Mouse (Mus musculus) forebrain, postnatal 0 days (tissue): ENCODE measurements around the gene Spaca5. TPM values are rescaled to one million over a fixed set of nuclear protein-coding genes. Genes with fewer than 3 reads are reported as not detected.

Experiments
- ATAC-seq: fragments of 200-750 bp; cut with Nextera tagmentation; 2 replicates; pipeline ENCODE4 v1.8.0; 2017; ENCODE audit warnings: mild to moderate bottlenecking, moderate library complexity
- DNase-seq: peaks from one replicate; pipeline ENCODE4 v3.0.0-alpha.2; 2015
- H3K27ac ChIP-seq: fragments of 300-500 bp; sonication (generic); 2 replicates; pipeline ENCODE4 v1.5.1; 2014; ENCODE audit warnings: low read depth, mild to moderate bottlenecking, antibody characterized with exemption, low read length, moderate library complexity, mixed read lengths
- H3K27me3 ChIP-seq: fragments of 300-500 bp; sonication (generic); 2 replicates; pipeline ENCODE4 v1.6.1; 2014; ENCODE audit warnings: mild to moderate bottlenecking, low read length, mixed read lengths; ENCODE audit not compliant: insufficient read depth
- H3K36me3 ChIP-seq: fragments of 300-500 bp; sonication (generic); 2 replicates; pipeline ENCODE4 v1.6.1; 2014; ENCODE audit warnings: mild to moderate bottlenecking, moderate library complexity; ENCODE audit not compliant: insufficient read depth
- H3K4me1 ChIP-seq: fragments of 300-500 bp; sonication (generic); 2 replicates; pipeline ENCODE4 v1.6.1; 2014; ENCODE audit warnings: antibody characterized with exemption; ENCODE audit not compliant: insufficient read depth
- H3K4me2 ChIP-seq: fragments of 300-500 bp; sonication (generic); 2 replicates; pipeline ENCODE4 v1.6.1; 2014; ENCODE audit warnings: low read depth, mild to moderate bottlenecking, moderate library complexity
- H3K4me3 ChIP-seq: fragments of 300-500 bp; sonication (generic); 2 replicates; pipeline ENCODE4 v1.5.1; 2014; ENCODE audit warnings: low read depth, low read length, mixed read lengths
- H3K9ac ChIP-seq: fragments of 300-500 bp; sonication (generic); 2 replicates; pipeline ENCODE4 v1.6.1; 2014; ENCODE audit warnings: mild to moderate bottlenecking
- H3K9me3 ChIP-seq: fragments of 300-500 bp; sonication (generic); 2 replicates; pipeline ENCODE4 v1.6.1; 2016; ENCODE audit warnings: low read length
- CTCF ChIP-seq: sonication (generic); IDR thresholded peaks from 2 replicates; pipeline ENCODE4 v1.5.1; 2016; ENCODE audit warnings: antibody characterized with exemption, control low read depth, low read depth
- WGBS: fragments of 180-500 bp; shearing (Covaris S2); extraction: QIAGEN DNeasy Blood & Tissue Kit; methylation state at CpG from one replicate; pipeline ENCODE4 v1.1.7; 2014; 5-methylcytosine and 5-hydroxymethylcytosine counted together
- polyA plus RNA-seq: library from polyadenylated mRNA; unstranded; fragments of >200 nt; fragmentation: Nextera tagmentation; extraction: Ambion mirVana; gene quantifications from 2 replicates; pipeline ENCODE4 v1.2.1, GENCODE M21; 2015
- total RNA-seq: library from RNA; depleted of rRNA; stranded (reverse); fragments of >200 nt; gene quantifications from 2 replicates; pipeline ENCODE4 v1.2.3, GENCODE M21; 2014; rRNA removed

Spaca5 gene
- total and polyA plus RNA-seq, 2 experiments from 2014 or later = not detected

DNA sequence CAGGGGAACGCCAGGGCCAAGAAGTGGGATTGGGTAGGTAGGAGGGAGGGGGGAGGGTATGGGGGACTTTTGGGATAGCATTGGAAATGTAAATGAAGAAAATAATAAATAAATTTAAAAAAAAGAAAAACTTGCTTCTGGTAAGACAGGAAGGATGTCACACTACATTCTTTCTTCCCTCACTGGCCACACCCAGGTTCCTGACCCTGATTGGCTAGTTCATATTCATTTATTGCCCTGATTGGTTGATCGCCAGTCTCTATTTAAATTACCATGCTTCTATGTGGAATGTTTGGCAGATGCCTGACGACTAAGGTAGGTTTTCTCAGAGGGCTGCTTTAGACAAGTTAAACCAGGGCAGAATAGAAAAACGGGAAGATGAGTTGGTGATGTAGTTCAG is 47.3 kb downstream of the Spaca5 start, which contains the start of gene Ssxa1:
Ssxa1 (plus strand) TSS at position 301 of the 400 bp plus-strand sequence.
- no peak within 1 kb of the TSS for H3K9ac ChIP-seq
- no peak within 1 kb of the TSS for H3K4me3 ChIP-seq
- no peaks in the 10 kb centered on the region for H3K4me1 ChIP-seq
- no peak for DNase-seq
- no peaks in the 10 kb centered on the region for H3K36me3 ChIP-seq
- no peak within 1 kb of the TSS for H3K4me2 ChIP-seq
- 81% methylated on average over 4 of the region's 4 CpGs for WGBS
- no peak for ATAC-seq
- TF ChIP-seq CTCF = no peak
- H3K27ac ChIP-seq = no peak within 1 kb of the TSS
- H3K27me3 ChIP-seq = no peaks in the 10 kb centered on the region
- no peaks in the 10 kb centered on the region for H3K9me3 ChIP-seq

Other genes with a start within 250 kb of the Spaca5 start
- gene Timp1, start 198.2 kb upstream of the Spaca5 start, total RNA-seq = 3.0 and 3.6 TPM in 2 replicates
- gene Timp1, start 198.2 kb upstream of the Spaca5 start, polyA plus RNA-seq = 2.6 and 4.7 TPM in 2 replicates
- gene Syn1, start 147.4 kb upstream of the Spaca5 start, total RNA-seq = 31.9 and 37.2 TPM in 2 replicates
- gene Syn1, start 147.4 kb upstream of the Spaca5 start, polyA plus RNA-seq = 85.5 and 95.3 TPM in 2 replicates
- 5.5 and 7.5 TPM in 2 replicates for gene Cfp, start 136.9 kb upstream of the Spaca5 start, total RNA-seq
- 2.7 and 2.9 TPM in 2 replicates for gene Cfp, start 136.9 kb upstream of the Spaca5 start, polyA plus RNA-seq
- 40.1 and 45.9 TPM in 2 replicates for gene Elk1, start 117.8 kb upstream of the Spaca5 start, total RNA-seq
- gene Elk1, start 117.8 kb upstream of the Spaca5 start, polyA plus RNA-seq = 25.9 and 27.1 TPM in 2 replicates
- gene Uxt, start 106.4 kb upstream of the Spaca5 start, total RNA-seq = 10.0 and 17.2 TPM in 2 replicates
- 30.2 and 36.7 TPM in 2 replicates for gene Uxt, start 106.4 kb upstream of the Spaca5 start, polyA plus RNA-seq
- 13.1 and 13.6 TPM in 2 replicates for gene Zfp182, start 6.1 kb upstream of the Spaca5 start, total RNA-seq
- 4.3 and 5.0 TPM in 2 replicates for gene Zfp182, start 6.1 kb upstream of the Spaca5 start, polyA plus RNA-seq
- gene Zfp300, start 21.1 kb downstream of the Spaca5 start, total RNA-seq = 4.2 and 9.9 TPM in 2 replicates
- 1.5 and 2.8 TPM in 2 replicates for gene Zfp300, start 21.1 kb downstream of the Spaca5 start, polyA plus RNA-seq
- gene Ssxa1, start 47.4 kb downstream of the Spaca5 start, total RNA-seq = not detected in 2 replicates
- gene Ssxa1, start 47.4 kb downstream of the Spaca5 start, polyA plus RNA-seq = not detected in 2 replicates
- gene Gm21876, start 107.2 kb downstream of the Spaca5 start, total RNA-seq = not detected in 2 replicates
- not detected in 2 replicates for gene Gm21876, start 107.2 kb downstream of the Spaca5 start, polyA plus RNA-seq